Comparison of ENCODE assay signal across 8 mouse cellular contexts in the genomic region with DNA sequence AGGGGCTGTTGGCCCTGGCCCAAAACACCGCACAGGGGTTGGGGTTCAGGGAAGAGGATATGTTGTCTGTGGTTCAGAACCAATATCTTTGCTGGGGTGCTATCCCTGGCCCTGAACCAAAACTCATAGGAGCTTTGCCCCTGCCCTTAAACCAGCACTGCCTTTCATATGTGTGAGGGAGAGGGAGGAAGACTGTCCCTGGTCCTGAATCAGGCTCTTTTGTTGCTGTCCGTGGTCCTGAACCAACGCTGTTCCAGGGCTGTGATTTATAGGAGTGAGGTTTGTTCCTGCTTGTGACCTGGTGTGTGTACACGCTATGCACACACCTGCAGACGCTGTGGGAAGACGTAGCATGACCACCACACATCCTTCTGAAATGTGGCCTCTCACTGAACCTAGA.
DNase-seq lines count a peak whose midpoint lies in the region; ATAC-seq lines count a peak whose summit lies in the region.

No protein-coding gene starts in this region.

- peak; percentile 82 for DNase-seq in forebrain, embryonic 11.5 days (ENCODE audit: low spot score)
- peak; percentile 23 to 30 for DNase-seq in adrenal gland, adult 18-20 months (ENCODE audit: low spot score in 2 of 2)
- peak; percentile 12 for DNase-seq in gastrocnemius, postnatal 25 days
- DNase-seq in lung, postnatal 36 days, result peak; percentile 35
- no peak for DNase-seq in cerebellum, postnatal 25 days
- no peak for DNase-seq in right cerebral cortex, adult 2 months (ENCODE audit: low spot score in 2 of 2)

- WGBS in forebrain, embryonic 11.5 days, result 39% methylated on average over 6 of the region's 6 CpGs
- 35% methylated on average over 6 of the region's 6 CpGs for WGBS in forebrain, embryonic 12.5 days
- 34% methylated on average over 6 of the region's 6 CpGs for WGBS in kidney, embryonic 14.5 days

- ATAC-seq in forebrain, embryonic 11.5 days (replicated peaks; ENCODE audit: low FRiP score), result no peak
- ATAC-seq in forebrain, embryonic 12.5 days (ENCODE audit: low FRiP score), result no peak
- peak; percentile 88 for ATAC-seq in kidney, embryonic 14.5 days (ENCODE audit: low FRiP score, low TSS enrichment)

- no peak overlapping the region for H3K4me2 ChIP-seq in forebrain, embryonic 11.5 days (ENCODE audit: low read depth, low read length, severe bottlenecking)
- H3K4me2 ChIP-seq in forebrain, embryonic 12.5 days, result no peak overlapping the region
- H3K4me2 ChIP-seq in kidney, embryonic 14.5 days (replicated peaks; ENCODE audit: low read depth, low read length), result no peak overlapping the region

- H3K4me1 ChIP-seq in forebrain, embryonic 11.5 days (replicated peaks; ENCODE audit: control insufficient read depth, insufficient read depth, low read length), result no peaks in the 10 kb centered on the region
- no peaks in the 10 kb centered on the region for H3K4me1 ChIP-seq in forebrain, embryonic 12.5 days
- no peaks in the 10 kb centered on the region for H3K4me1 ChIP-seq in kidney, embryonic 14.5 days (ENCODE audit: control insufficient read depth, insufficient read depth, low read length)

- no peaks in the 10 kb centered on the region for H3K27me3 ChIP-seq in forebrain, embryonic 11.5 days (ENCODE audit: control insufficient read depth, insufficient read depth, low read length)
- H3K27me3 ChIP-seq in forebrain, embryonic 12.5 days, result peaks cover 4% of the 10 kb centered on the region; the same call in 1 of the 2 replicates
- H3K27me3 ChIP-seq in kidney, embryonic 14.5 days (ENCODE audit: control insufficient read depth, insufficient read depth, low read length), result peaks cover 2% of the 10 kb centered on the region; the same call in 1 of the 2 replicates

- no peaks in the 10 kb centered on the region for H3K36me3 ChIP-seq in forebrain, embryonic 11.5 days (ENCODE audit: control insufficient read depth, insufficient read depth, low read length)
- H3K36me3 ChIP-seq in forebrain, embryonic 12.5 days (replicated peaks), result no peaks in the 10 kb centered on the region
- H3K36me3 ChIP-seq in kidney, embryonic 14.5 days (ENCODE audit: control insufficient read depth, insufficient read depth, low read length), result no peaks in the 10 kb centered on the region

- no peak overlapping the region for H3K27ac ChIP-seq in forebrain, embryonic 11.5 days (ENCODE audit: low read depth, low read length)
- no peak overlapping the region for H3K27ac ChIP-seq in forebrain, embryonic 12.5 days
- no peak overlapping the region for H3K27ac ChIP-seq in kidney, embryonic 14.5 days (ENCODE audit: low read depth, low read length)

- no peak overlapping the region for H3K9ac ChIP-seq in forebrain, embryonic 11.5 days (ENCODE audit: low read length)
- no peak overlapping the region for H3K9ac ChIP-seq in forebrain, embryonic 12.5 days
- no peak overlapping the region for H3K9ac ChIP-seq in kidney, embryonic 14.5 days (ENCODE audit: low read depth, low read length)

- no peak overlapping the region for H3K4me3 ChIP-seq in forebrain, embryonic 11.5 days (ENCODE audit: low read depth, low read length)
- H3K4me3 ChIP-seq in forebrain, embryonic 12.5 days (replicated peaks), result no peak overlapping the region
- H3K4me3 ChIP-seq in kidney, embryonic 14.5 days (ENCODE audit: low read length), result no peak overlapping the region

- no peaks in the 10 kb centered on the region for H3K9me3 ChIP-seq in forebrain, embryonic 11.5 days (ENCODE audit: control insufficient read depth, low read length)
- H3K9me3 ChIP-seq in forebrain, embryonic 12.5 days, result no peaks in the 10 kb centered on the region
- H3K9me3 ChIP-seq in kidney, embryonic 14.5 days (ENCODE audit: control insufficient read depth, low read length), result no peaks in the 10 kb centered on the region

Comparison
In these comparisons a context has a peak if more than half of its experiments do, and no peak if none do; other contexts are left out.
1. DNase-seq: peak in forebrain, embryonic 11.5 days (single experiment), adrenal gland, adult 18-20 months (2 of 2), gastrocnemius, postnatal 25 days (single experiment) and lung, postnatal 36 days (single experiment); none in cerebellum, postnatal 25 days (0 of 2) and right cerebral cortex, adult 2 months (0 of 2).